Mouse (Mus musculus) CH12.LX (cell line): ENCODE measurements around the gene Cnnm2. TPM values are rescaled to one million over a fixed set of nuclear protein-coding genes. Genes with fewer than 3 reads are reported as not detected.

Experiments used
- DNase-seq: peaks from one replicate; pipeline ENCODE4 v3.0.0-alpha.2; 2013; ENCODE audit errors: extremely low read depth
- H3K27ac ChIP-seq: 2 replicates; pipeline ENCODE4 v1.5.1; 2012; ENCODE audit warnings: low read depth, mild to moderate bottlenecking, control low read depth, moderate library complexity; ENCODE audit not compliant: insufficient read depth
- H3K27me3 ChIP-seq: replicated peaks from 2 replicates; pipeline ENCODE3; 2012; ENCODE audit warnings: inconsistent platforms
- H3K36me3 ChIP-seq, 2 experiments: replicated peaks in 1 of 2; 2 replicates each; pipeline versions ENCODE3 to v1.6.1; 2012; ENCODE audit warnings: inconsistent platforms in 1 of 2, low read length in 1 of 2, mild to moderate bottlenecking in 1 of 2, mixed read lengths in 1 of 2, moderate library complexity in 1 of 2; ENCODE audit not compliant: control insufficient read depth in 1 of 2, insufficient read depth in 1 of 2
- H3K4me1 ChIP-seq, 2 experiments: 2 replicates each; pipeline ENCODE4 v1.6.1; 2012; ENCODE audit warnings: inconsistent platforms in 1 of 2, moderate library complexity in 1 of 2; ENCODE audit not compliant: insufficient read depth in 2 of 2, control insufficient read depth in 1 of 2
- H3K4me2 ChIP-seq: 2 replicates; pipeline ENCODE4 v1.6.1; 2012; ENCODE audit warnings: low read depth, mild to moderate bottlenecking, control low read depth; ENCODE audit not compliant: poor library complexity, insufficient read depth, severe bottlenecking
- H3K4me3 ChIP-seq, 3 experiments: fragments of 150-350 bp in 1 of 3; sonication (generic) in 1 of 3; replicated peaks in 1 of 3; 2 replicates each; pipeline versions ENCODE3 to v1.5.1; 2011 to 2012; ENCODE audit warnings: low read depth in 2 of 3, low read length in 2 of 3, mild to moderate bottlenecking in 2 of 3, moderate library complexity in 2 of 3, control low read depth in 1 of 3, improper control_type of control experiment in 1 of 3, inconsistent platforms in 1 of 3, mixed read lengths in 1 of 3; ENCODE audit not compliant: poor library complexity in 1 of 3
- H3K79me2 ChIP-seq: replicated peaks from 2 replicates; pipeline ENCODE4 v1.6.1; 2012; ENCODE audit warnings: mild to moderate bottlenecking, moderate library complexity; ENCODE audit not compliant: control insufficient read depth, poor library complexity, insufficient read depth, severe bottlenecking; ENCODE audit errors: extremely low read depth
- H3K9ac ChIP-seq: 2 replicates; pipeline ENCODE4 v1.6.1; 2012; ENCODE audit warnings: low read depth, mild to moderate bottlenecking, control low read depth, moderate library complexity; ENCODE audit not compliant: insufficient read depth
- H3K9me3 ChIP-seq: replicated peaks from 2 replicates; pipeline ENCODE3; 2012; ENCODE audit warnings: low read length, inconsistent platforms, mixed read lengths
- CHD2 ChIP-seq: IDR thresholded peaks from 2 replicates; pipeline ENCODE4 v1.6.1; 2011; ENCODE audit warnings: low read length, improper control_type of control experiment
- E2F4 ChIP-seq: IDR thresholded peaks from 2 replicates; pipeline ENCODE4 v1.6.1; 2011; ENCODE audit warnings: low read depth, low read length, improper control_type of control experiment; ENCODE audit not compliant: insufficient replicate concordance
- ELF1 ChIP-seq: IDR thresholded peaks from 2 replicates; pipeline ENCODE4 v1.6.1; 2014; ENCODE audit warnings: low read depth, mild to moderate bottlenecking, inconsistent platforms, low read length, improper control_type of control experiment
- EP300 ChIP-seq: IDR thresholded peaks from 2 replicates; pipeline ENCODE4 v1.6.1; 2011; ENCODE audit warnings: low read length, improper control_type of control experiment
- GABPA ChIP-seq: IDR thresholded peaks from 2 replicates; pipeline ENCODE4 v1.6.1; 2012; ENCODE audit warnings: low read depth, low read length, improper control_type of control experiment, inconsistent platforms; ENCODE audit not compliant: insufficient replicate concordance
- HCFC1 ChIP-seq: IDR thresholded peaks from 2 replicates; pipeline ENCODE4 v1.6.1; 2012; ENCODE audit warnings: low read depth, mild to moderate bottlenecking, inconsistent platforms, low read length, improper control_type of control experiment
- JUND ChIP-seq: conservative IDR thresholded peaks from 2 replicates; pipeline ENCODE4 v1.6.1; 2011; ENCODE audit warnings: low read depth, low read length, improper control_type of control experiment
- MAX ChIP-seq: IDR thresholded peaks from 2 replicates; pipeline ENCODE4 v1.6.1; 2011; ENCODE audit warnings: low read length, improper control_type of control experiment
- MAZ ChIP-seq: IDR thresholded peaks from 2 replicates; pipeline ENCODE4 v1.6.1; 2012; ENCODE audit warnings: low read depth, mild to moderate bottlenecking, inconsistent platforms, low read length, improper control_type of control experiment, moderate library complexity
- MEF2A ChIP-seq: IDR thresholded peaks from 2 replicates; pipeline ENCODE4 v1.6.1; 2014; ENCODE audit warnings: low read depth, mild to moderate bottlenecking, inconsistent platforms, low read length, improper control_type of control experiment, borderline replicate concordance
- MYC ChIP-seq: IDR thresholded peaks from 2 replicates; pipeline ENCODE4 v1.6.1; 2011; ENCODE audit warnings: low read depth, mild to moderate bottlenecking, improper control_type of control experiment, low read length
- NELFE ChIP-seq: IDR thresholded peaks from 2 replicates; pipeline ENCODE4 v1.6.1; 2011; ENCODE audit warnings: low read depth, low read length, improper control_type of control experiment
- NRF1 ChIP-seq: IDR thresholded peaks from 2 replicates; pipeline ENCODE4 v1.6.1; 2014; ENCODE audit warnings: low read depth, mild to moderate bottlenecking, inconsistent platforms, low read length, improper control_type of control experiment, moderate library complexity
- POLR2A ChIP-seq: IDR thresholded peaks from 2 replicates; pipeline ENCODE4 v1.6.1; 2011; ENCODE audit warnings: low read depth, mild to moderate bottlenecking, improper control_type of control experiment, low read length
- RAD21 ChIP-seq: IDR thresholded peaks from 2 replicates; pipeline ENCODE4 v1.6.1; 2011; ENCODE audit warnings: low read depth, mild to moderate bottlenecking, low read length, improper control_type of control experiment, moderate library complexity
- RCOR1 ChIP-seq: conservative IDR thresholded peaks from 2 replicates; pipeline ENCODE4 v1.6.1; 2012; ENCODE audit warnings: low read depth, mild to moderate bottlenecking, inconsistent platforms, low read length, improper control_type of control experiment
- SMC3 ChIP-seq: IDR thresholded peaks from 2 replicates; pipeline ENCODE4 v1.6.1; 2011; ENCODE audit warnings: low read depth, low read length, improper control_type of control experiment
- TCF12 ChIP-seq: IDR thresholded peaks from 2 replicates; pipeline ENCODE4 v1.6.1; 2014; ENCODE audit warnings: low read depth, mild to moderate bottlenecking, inconsistent platforms, low read length, improper control_type of control experiment
- UBTF ChIP-seq: IDR thresholded peaks from 2 replicates; pipeline ENCODE4 v1.6.1; 2012; ENCODE audit warnings: low read depth, mild to moderate bottlenecking, inconsistent platforms, low read length, improper control_type of control experiment, moderate library complexity
- USF1 ChIP-seq: IDR thresholded peaks from 2 replicates; pipeline ENCODE4 v1.6.1; 2014; ENCODE audit warnings: low read depth, mild to moderate bottlenecking, inconsistent platforms, low read length, improper control_type of control experiment
- ZKSCAN1 ChIP-seq: IDR thresholded peaks from 2 replicates; pipeline ENCODE4 v1.6.1; 2012; ENCODE audit warnings: low read depth, inconsistent platforms, low read length, improper control_type of control experiment, borderline replicate concordance
- ZMIZ1 ChIP-seq: IDR thresholded peaks from 2 replicates; pipeline ENCODE4 v1.6.1; 2012; ENCODE audit warnings: low read depth, mild to moderate bottlenecking, inconsistent platforms, low read length, improper control_type of control experiment
- ZNF384 ChIP-seq: IDR thresholded peaks from 2 replicates; pipeline ENCODE4 v1.6.1; 2012; ENCODE audit warnings: low read depth, low read length, improper control_type of control experiment, inconsistent platforms
- dilution Hi-C: fragments of 300-500 bp; cut with MboI; formaldehyde crosslinking; loops from 2 replicates; pipeline ENCODE4 v1.14.3; 2020; ENCODE audit warnings: low sequenced_read_pairs; ENCODE audit not compliant: extremely low pct_unique_long_range_greater_than_20kb, extremely low pct_ligation_motif_present
- in situ Hi-C: fragments of 300-500 bp; cut with MboI; formaldehyde crosslinking; loops from 3 replicates; pipeline ENCODE4 v1.14.3; 2019; ENCODE audit warnings: low sequenced_read_pairs, low pct_ligation_motif_present, low pct_unique_long_range_greater_than_20kb, mixed read lengths
- polyA plus RNA-seq: library from polyadenylated mRNA; unstranded; fragments of >175 nt; gene quantifications from 2 replicates; pipeline ENCODE4 v1.2.1, GENCODE M21; 2012; ENCODE audit warnings: low read depth; ENCODE audit not compliant: insufficient read length
- total RNA-seq, 2 experiments: library from RNA; depleted of rRNA; stranded (reverse); fragments of 300-350 nt in 1 of 2; fragments of >200 nt in 1 of 2; gene quantifications; 2 replicates each; pipeline ENCODE4 v1.2.3; 2012 to 2014

Gene Cnnm2
- total and polyA plus RNA-seq, 3 experiments: 1.8 to 3.7 (median 2.6) TPM

GRCm38 (mm10) chr19:46727140-46727736 is 34.2 kb upstream of the Cnnm2 start:
- H3K79me2 ChIP-seq: no peaks in the 10 kb centered on the region
- H3K9me3 ChIP-seq: peaks cover 3% of the 10 kb centered on the region
- H3K36me3 ChIP-seq: peaks cover 19 to 68% of the 10 kb centered on the region in 2 experiments
- H3K4me2 ChIP-seq: no peak overlapping the region
- in situ Hi-C loops: no loop called here
- no peaks in the 10 kb centered on the region for H3K27me3 ChIP-seq
- H3K9ac ChIP-seq: no peak overlapping the region
- no peak for TF ChIP-seq POLR2A
- no peak for TF ChIP-seq UBTF
- TF ChIP-seq TCF12: no peak
- no peak for TF ChIP-seq MAZ
- no peak for TF ChIP-seq JUND
- TF ChIP-seq EP300: no peak
- TF ChIP-seq E2F4: no peak
- no peak for TF ChIP-seq ZKSCAN1
- TF ChIP-seq NELFE: no peak
- dilution Hi-C loops: no loop called here
- H3K4me1 ChIP-seq: no peaks in the 10 kb centered on the region
- no peak overlapping the region for H3K4me3 ChIP-seq
- no peak overlapping the region for H3K27ac ChIP-seq
- DNase-seq: no peak

GRCm38 (mm10) chr19:46727945-46728540 is 33.4 kb upstream of the Cnnm2 start:
- no peaks in the 10 kb centered on the region for H3K79me2 ChIP-seq
- H3K36me3 ChIP-seq: peaks cover 19 to 67% of the 10 kb centered on the region in 2 experiments
- no peak for DNase-seq
- H3K27ac ChIP-seq: no peak overlapping the region
- no peak overlapping the region for H3K4me2 ChIP-seq
- no peaks in the 10 kb centered on the region for H3K27me3 ChIP-seq
- H3K4me1 ChIP-seq: no peaks in the 10 kb centered on the region
- dilution Hi-C loops: no loop called here
- in situ Hi-C loops: no loop called here
- H3K9ac ChIP-seq: no peak overlapping the region
- no peak for TF ChIP-seq HCFC1
- TF ChIP-seq MYC: no peak
- no peak for TF ChIP-seq POLR2A
- no peak for TF ChIP-seq MAZ
- no peak overlapping the region for H3K4me3 ChIP-seq
- H3K9me3 ChIP-seq: peaks cover 3% of the 10 kb centered on the region

DNA sequence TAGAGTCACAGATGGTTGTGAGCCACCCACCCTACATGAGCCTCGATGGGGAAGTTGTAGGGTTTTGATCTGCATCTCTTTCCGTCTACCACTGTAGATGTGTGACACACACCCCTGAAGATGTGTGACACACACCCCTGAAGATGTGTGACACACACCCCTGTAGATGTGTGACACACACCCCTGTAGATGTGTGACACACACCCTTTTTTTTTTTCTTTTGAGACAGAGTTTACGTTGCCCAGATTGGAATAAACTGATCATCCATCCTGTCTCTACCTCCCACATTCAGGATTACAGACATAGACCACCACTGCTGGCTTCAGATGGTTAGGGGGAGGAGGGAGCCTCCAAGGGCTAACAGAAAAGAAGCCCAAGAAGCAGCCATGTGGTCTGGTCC is 32.5 kb upstream of the Cnnm2 start:
- dilution Hi-C loops (no loop called here), in situ Hi-C loops (no loop called here)
- Histone ChIP-seq H3K9me3 (peaks cover 3% of the 10 kb centered on the region), H3K4me2 (no peak overlapping the region), H3K27me3 (no peaks in the 10 kb centered on the region), H3K27ac (no peak overlapping the region), H3K9ac (no peak overlapping the region), H3K36me3 (peaks cover 25 to 71% of the 10 kb centered on the region in 2 experiments), H3K4me1 (peaks cover 0 to 4% of the 10 kb centered on the region in 2 experiments; a peak in 1 of 4 replicates), H3K79me2 (no peaks in the 10 kb centered on the region), H3K4me3 (no peak overlapping the region)
- no peak for DNase-seq
- no peak for TF ChIP-seq RCOR1
- TF ChIP-seq MAZ: no peak
- no peak for TF ChIP-seq UBTF
- TF ChIP-seq MAX: no peak
- no peak for TF ChIP-seq ZMIZ1
- no peak for TF ChIP-seq HCFC1
- TF ChIP-seq NRF1: no peak
- no peak for TF ChIP-seq USF1
- no peak for TF ChIP-seq ZKSCAN1
- no peak for TF ChIP-seq GABPA
- TF ChIP-seq CHD2: no peak
- TF ChIP-seq RAD21: no peak
- TF ChIP-seq TCF12: no peak
- TF ChIP-seq ELF1: no peak
- no peak for TF ChIP-seq MEF2A
- TF ChIP-seq SMC3: no peak
- no peak for TF ChIP-seq NELFE
- no peak for TF ChIP-seq ZNF384
- no peak for TF ChIP-seq EP300
